Mouse (Mus musculus): Measurements from ENCODE around the gene Abtb2. TPM values are rescaled to one million over a fixed set of nuclear protein-coding genes. Genes with fewer than 3 reads are reported as not detected.

The Abtb2 gene
- polyA plus RNA-seq, 1 experiment from 2014 or later, result 12.8 TPM

DNA sequence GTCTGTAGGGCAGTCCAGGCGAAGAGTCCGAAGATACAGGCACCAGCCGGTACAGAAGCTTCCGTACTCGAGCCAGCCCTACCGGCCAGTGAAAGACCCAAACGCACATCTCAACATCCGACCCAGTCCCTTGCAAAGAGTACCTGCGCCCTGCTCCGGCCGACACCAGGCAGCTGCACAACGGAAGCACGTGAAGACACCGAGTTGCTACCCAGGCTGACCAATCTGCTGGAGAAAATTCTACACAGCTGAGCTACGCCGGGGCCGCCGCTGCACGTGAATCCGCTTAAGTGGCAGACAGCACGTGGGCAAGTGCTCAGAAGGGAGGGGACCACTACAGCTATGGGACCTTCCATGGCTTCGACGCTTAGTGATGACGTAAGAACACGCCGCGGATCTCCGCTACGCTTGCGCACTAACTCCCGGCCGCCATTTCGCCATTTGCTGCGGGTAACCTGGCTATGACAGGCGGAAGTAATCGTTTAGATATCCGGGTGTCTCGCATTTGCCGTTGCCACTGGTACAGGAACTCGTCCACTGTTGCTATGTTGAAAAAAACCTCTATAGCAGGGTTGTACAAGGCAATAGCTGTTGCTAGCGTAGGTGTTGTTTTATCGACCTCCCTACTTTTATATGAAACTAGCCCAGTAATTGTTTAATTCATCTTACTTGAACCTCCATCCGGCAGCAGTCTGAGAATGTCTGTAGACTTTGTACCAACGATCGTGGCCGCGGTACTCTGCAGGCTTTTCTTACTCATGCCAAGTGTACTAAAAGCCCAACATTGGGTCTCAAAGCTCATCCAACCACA lies 195.0 kb downstream of the Abtb2 start, which contains the start of gene Nat10:
Gene Nat10, minus strand, starts transcription at position 365 of the 811 bp plus-strand sequence.
- no peaks in the 10 kb centered on the region for H3K27me3 ChIP-seq
- peak within 1 kb of the TSS; percentile 90 for H3K4me2 ChIP-seq (replicated peaks)
- H3K9me3 ChIP-seq, result no peaks in the 10 kb centered on the region
- ATAC-seq, result peak; percentile 96
- WGBS, result under 1% methylated on average over 47 of the region's 47 CpGs
- peaks cover 18% of the 10 kb centered on the region for H3K36me3 ChIP-seq
- peak within 1 kb of the TSS; percentile 71 for H3K4me3 ChIP-seq (replicated peaks)
- peaks cover 23% of the 10 kb centered on the region for H3K4me1 ChIP-seq (replicated peaks)
- H3K27ac ChIP-seq, result peak within 1 kb of the TSS; percentile 78
- H3K9ac ChIP-seq (replicated peaks), result peak within 1 kb of the TSS; percentile 72

GRCm38 (mm10) chr2:103761993-103762392 lies 195.9 kb downstream of the Abtb2 start:
- Histone ChIP-seq H3K27ac (no peak overlapping the region), H3K27me3 (no peaks in the 10 kb centered on the region), H3K36me3 (peaks cover 20% of the 10 kb centered on the region), H3K4me3 (replicated peaks) (peak overlapping the region; percentile 71), H3K9me3 (no peaks in the 10 kb centered on the region), H3K9ac (replicated peaks) (no peak overlapping the region), H3K4me2 (replicated peaks) (peak overlapping the region; percentile 90), H3K4me1 (replicated peaks) (peaks cover 23% of the 10 kb centered on the region)
- ATAC-seq, result no peak
- WGBS, result 37% methylated on average over 4 of the region's 4 CpGs

DNA sequence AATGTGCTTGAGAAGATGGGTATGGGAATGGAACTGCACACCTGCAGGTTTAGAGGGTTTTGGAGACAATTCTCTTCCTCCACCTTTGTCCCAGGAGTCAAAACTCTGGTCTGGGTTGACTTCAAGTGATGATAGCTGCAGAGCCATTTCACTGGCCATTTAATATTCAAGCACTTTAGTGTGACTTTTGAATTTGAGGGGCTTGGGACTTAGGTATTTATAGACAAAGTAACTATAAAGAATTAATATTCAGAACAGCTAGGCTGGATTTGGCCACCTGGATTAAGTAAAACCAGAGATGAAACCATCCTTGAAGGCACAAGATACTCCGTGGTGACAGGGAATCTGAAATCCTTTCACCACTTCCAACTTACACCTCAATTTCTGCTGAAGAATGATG lies 196.4 kb downstream of the Abtb2 start:
- H3K27me3 ChIP-seq, result no peaks in the 10 kb centered on the region
- no peak for ATAC-seq
- H3K4me2 ChIP-seq (replicated peaks), result peak overlapping the region; percentile 90
- H3K9me3 ChIP-seq, result no peaks in the 10 kb centered on the region
- peaks cover 23% of the 10 kb centered on the region for H3K4me1 ChIP-seq (replicated peaks)
- H3K9ac ChIP-seq (replicated peaks), result no peak overlapping the region
- no peak overlapping the region for H3K27ac ChIP-seq
- 45% methylated on average over 1 of the region's 1 CpGs for WGBS
- no peak overlapping the region for H3K4me3 ChIP-seq (replicated peaks)
- H3K36me3 ChIP-seq, result peaks cover 21% of the 10 kb centered on the region

Other genes with a start within 250 kb of the Abtb2 start
- gene Elf5, start 154.6 kb upstream of the Abtb2 start, polyA plus RNA-seq (2015; fragmentation: Nextera tagmentation; extraction: Ambion mirVana), result not detected in 2 replicates
- 80.8 and 81.4 TPM in 2 replicates for gene Cat, start 81.2 kb upstream of the Abtb2 start, polyA plus RNA-seq (2015; fragmentation: Nextera tagmentation; extraction: Ambion mirVana)
- 19.0 and 20.3 TPM in 2 replicates for gene Nat10, start 195.0 kb downstream of the Abtb2 start, polyA plus RNA-seq (2015; fragmentation: Nextera tagmentation; extraction: Ambion mirVana)
- 452 and 486 TPM in 2 replicates for gene Caprin1, start 231.3 kb downstream of the Abtb2 start, polyA plus RNA-seq (2015; fragmentation: Nextera tagmentation; extraction: Ambion mirVana)